Mouse (Mus musculus) ES-E14 (cell line): ENCODE data around the gene 2210010C04Rik. TPM values are rescaled to one million over a fixed set of nuclear protein-coding genes. Genes with fewer than 3 reads are reported as not detected.

ENCODE experiments used
- DNase-seq: peaks from one replicate; pipeline ENCODE4 v3.0.0-alpha.2; 2013; ENCODE audit warnings: low read depth, low spot score
- H3K27ac ChIP-seq: 2 replicates; pipeline ENCODE4 v1.5.1; 2012; ENCODE audit warnings: low read depth, mild to moderate bottlenecking, low read length, moderate library complexity, mixed read lengths; ENCODE audit not compliant: poor library complexity, insufficient read depth, severe bottlenecking
- H3K36me3 ChIP-seq: 2 replicates; pipeline ENCODE4 v1.6.1; 2012; ENCODE audit warnings: mild to moderate bottlenecking, low read length, moderate library complexity, mixed read lengths; ENCODE audit not compliant: control insufficient read depth, poor library complexity, insufficient read depth, severe bottlenecking
- H3K4me1 ChIP-seq, 2 experiments: fragments of 150-350 bp in 1 of 2; sonication (generic) in 1 of 2; 2 replicates each; pipeline ENCODE4 v1.6.1; 2012; ENCODE audit warnings: low read length in 2 of 2, mild to moderate bottlenecking in 1 of 2, mixed read lengths in 1 of 2; ENCODE audit not compliant: control insufficient read depth in 2 of 2, insufficient read depth in 2 of 2, poor library complexity in 1 of 2
- H3K4me3 ChIP-seq, 2 experiments: fragments of 150-350 bp in 1 of 2; sonication (generic) in 1 of 2; 2 replicates each; pipeline ENCODE4 v1.5.1; 2012; ENCODE audit warnings: low read length in 2 of 2, low read depth in 1 of 2, mild to moderate bottlenecking in 1 of 2, mixed read lengths in 1 of 2; ENCODE audit not compliant: insufficient read depth in 1 of 2, poor library complexity in 1 of 2, severe bottlenecking in 1 of 2
- H3K9ac ChIP-seq: 2 replicates; pipeline ENCODE4 v1.6.1; 2012; ENCODE audit warnings: low read depth, mild to moderate bottlenecking, low read length, mixed read lengths; ENCODE audit not compliant: poor library complexity, insufficient read depth, severe bottlenecking
- H3K9me3 ChIP-seq: fragments of 150-350 bp; sonication (generic); 2 replicates; pipeline ENCODE4 v1.6.1; 2012; ENCODE audit warnings: low read depth, mild to moderate bottlenecking, low read length; ENCODE audit not compliant: control insufficient read depth, insufficient read depth
- CHD2 ChIP-seq: IDR thresholded peaks from 2 replicates; pipeline ENCODE4 v1.6.1; 2014; ENCODE audit warnings: mild to moderate bottlenecking, low read depth, low read length, inconsistent platforms
- HCFC1 ChIP-seq: IDR thresholded peaks from 2 replicates; pipeline ENCODE4 v1.6.1; 2012; ENCODE audit warnings: low read length, inconsistent platforms, borderline replicate concordance; ENCODE audit not compliant: insufficient read depth
- MAFK ChIP-seq: IDR thresholded peaks from 2 replicates; pipeline ENCODE4 v1.6.1; 2014; ENCODE audit warnings: mild to moderate bottlenecking, low read depth, low read length, inconsistent platforms; ENCODE audit not compliant: insufficient read depth
- ZC3H11A ChIP-seq: IDR thresholded peaks from 2 replicates; pipeline ENCODE4 v1.6.1; 2012; ENCODE audit warnings: low read depth, mild to moderate bottlenecking, inconsistent platforms, low read length, borderline replicate concordance
- ZNF384 ChIP-seq: IDR thresholded peaks from 2 replicates; pipeline ENCODE4 v1.6.1; 2012; ENCODE audit warnings: low read depth, low read length, inconsistent platforms
- in situ Hi-C, 2 experiments: fragments of 600-800 bp; cut with MboI; formaldehyde crosslinking; loops; one replicate each; pipeline ENCODE4 v1.15.1; 2025; ENCODE audit warnings: low sequenced_read_pairs in 2 of 2, inconsistent platforms in 1 of 2; ENCODE audit not compliant: unreplicated experiment in 2 of 2
- total RNA-seq: library from RNA; depleted of rRNA; stranded (reverse); fragments of 300-350 nt; gene quantifications from 2 replicates; pipeline ENCODE4 v1.2.3, GENCODE M21; 2012

Gene 2210010C04Rik
- total RNA-seq, 1 experiment, result not detected

DNA sequence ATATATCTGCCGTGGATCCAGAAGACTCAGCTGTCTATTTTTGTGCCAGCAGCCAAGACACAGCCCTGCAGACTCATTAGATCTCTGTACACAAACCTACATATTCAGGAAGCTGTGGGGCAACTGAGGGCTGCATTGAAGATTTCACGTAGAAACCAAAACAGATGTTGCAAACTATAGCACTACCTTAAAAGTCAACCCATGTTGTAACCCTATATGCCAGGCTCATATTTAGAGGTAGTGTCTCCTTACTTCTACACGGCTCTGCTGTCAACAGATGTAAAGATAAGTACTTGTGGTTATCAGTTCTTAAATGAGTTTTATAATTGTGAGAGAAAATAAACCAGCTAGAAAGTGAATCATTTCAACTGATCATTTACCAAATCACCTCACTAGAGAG, 27.4 kb upstream of the 2210010C04Rik start:
- DNase-seq, result no peak
- H3K9me3 ChIP-seq, result no peaks in the 10 kb centered on the region
- in situ Hi-C loops, result no loop called here
- no peaks in the 10 kb centered on the region for H3K36me3 ChIP-seq
- H3K9ac ChIP-seq, result no peak overlapping the region
- H3K27ac ChIP-seq, result no peak overlapping the region
- no peak for TF ChIP-seq HCFC1
- no peak for TF ChIP-seq MAFK
- no peak for TF ChIP-seq ZNF384
- TF ChIP-seq CHD2, result no peak
- no peak for TF ChIP-seq ZC3H11A
- no peak overlapping the region for H3K4me3 ChIP-seq
- H3K4me1 ChIP-seq, result no peaks in the 10 kb centered on the region

DNA sequence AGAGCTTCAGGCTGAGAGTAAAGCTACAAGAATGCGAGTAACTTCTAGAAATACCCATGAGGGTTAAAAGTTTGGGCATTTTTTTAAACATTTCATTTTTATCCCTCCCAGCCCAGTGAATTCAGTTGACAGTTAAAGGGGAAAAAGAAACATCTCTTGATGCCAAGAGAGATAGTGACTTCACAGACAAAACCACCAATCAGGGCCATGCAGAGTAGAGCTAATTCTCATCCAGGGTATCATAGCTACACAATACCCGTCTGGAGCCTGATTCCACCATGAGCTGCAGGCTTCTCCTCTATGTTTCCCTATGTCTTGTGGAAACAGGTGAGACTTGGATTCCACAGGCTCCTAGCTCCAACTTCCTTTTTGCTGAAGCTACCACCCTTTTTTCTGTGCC, 26.8 kb upstream of the 2210010C04Rik start:
- Histone ChIP-seq H3K9me3 (no peaks in the 10 kb centered on the region), H3K4me1 (no peaks in the 10 kb centered on the region), H3K36me3 (no peaks in the 10 kb centered on the region), H3K4me3 (no peak overlapping the region), H3K9ac (no peak overlapping the region), H3K27ac (no peak overlapping the region)
- in situ Hi-C loops, result no loop called here
- TF ChIP-seq HCFC1, result no peak
- TF ChIP-seq CHD2, result no peak
- TF ChIP-seq ZNF384, result no peak
- TF ChIP-seq MAFK, result no peak
- TF ChIP-seq ZC3H11A, result no peak
- DNase-seq, result no peak

DNA sequence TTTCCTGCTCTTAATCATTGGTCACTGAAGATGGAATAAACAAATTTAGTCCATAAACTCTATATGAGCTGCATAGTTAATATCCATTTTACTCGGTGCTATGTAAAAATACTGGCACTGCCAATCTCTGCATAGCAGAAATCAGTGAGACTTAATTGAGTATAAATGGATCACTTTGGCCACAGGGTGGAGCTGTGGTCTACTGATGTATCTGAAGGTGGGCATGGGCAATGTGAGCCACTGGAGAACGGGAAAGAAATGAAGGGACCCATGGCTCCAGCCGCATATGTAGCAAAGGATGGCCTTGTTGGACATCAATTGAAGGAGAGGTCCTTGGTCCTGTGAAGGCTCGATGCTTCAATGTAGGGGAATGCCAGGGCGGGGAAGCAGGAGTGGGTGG, 25.8 kb upstream of the 2210010C04Rik start:
- TF ChIP-seq ZNF384, result no peak
- no peak for TF ChIP-seq HCFC1
- no peak for TF ChIP-seq MAFK
- TF ChIP-seq CHD2, result no peak
- no peak for TF ChIP-seq ZC3H11A
- H3K9me3 ChIP-seq, result no peaks in the 10 kb centered on the region
- H3K4me1 ChIP-seq, result no peaks in the 10 kb centered on the region
- in situ Hi-C loops, result no loop called here
- no peak overlapping the region for H3K27ac ChIP-seq
- H3K36me3 ChIP-seq, result no peaks in the 10 kb centered on the region
- no peak overlapping the region for H3K4me3 ChIP-seq
- H3K9ac ChIP-seq, result no peak overlapping the region
- no peak for DNase-seq

- no peak overlapping the region for H3K27ac ChIP-seq
- no peaks in the 10 kb centered on the region for H3K4me1 ChIP-seq
- H3K9me3 ChIP-seq, result no peaks in the 10 kb centered on the region
- H3K36me3 ChIP-seq, result no peaks in the 10 kb centered on the region
- TF ChIP-seq ZNF384, result no peak
- TF ChIP-seq MAFK, result no peak
- no peak for TF ChIP-seq HCFC1
- no peak for TF ChIP-seq ZC3H11A
- TF ChIP-seq CHD2, result no peak
- no peak overlapping the region for H3K4me3 ChIP-seq
- DNase-seq, result no peak
- in situ Hi-C loops, result no loop called here
- no peak overlapping the region for H3K9ac ChIP-seq
Measured at GRCm38 (mm10) chr6:41057653-41058052, 22.3 kb upstream of the 2210010C04Rik start.

DNA sequence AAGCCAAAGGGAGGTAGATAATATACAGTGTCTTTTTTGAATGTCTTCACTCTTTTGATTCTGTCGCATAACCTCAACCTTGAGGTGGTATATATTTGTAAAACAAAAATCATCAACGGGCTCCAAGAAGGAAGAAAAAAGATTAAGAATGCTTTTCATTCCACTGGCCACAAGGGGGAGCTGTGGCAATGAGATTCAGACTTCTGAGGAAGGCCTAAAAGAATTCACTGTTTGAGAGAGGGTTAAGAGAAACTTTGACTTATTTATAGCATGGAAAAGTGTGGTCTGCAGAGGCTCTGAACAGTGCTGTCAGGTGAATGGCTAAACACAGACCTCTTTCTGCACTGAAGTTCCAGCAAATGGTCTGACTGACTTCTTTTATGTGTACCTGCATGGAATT, 20.3 kb upstream of the 2210010C04Rik start:
- peak; percentile 31 for DNase-seq
- Histone ChIP-seq H3K4me1 (no peaks in the 10 kb centered on the region), H3K4me3 (no peak overlapping the region), H3K9ac (no peak overlapping the region), H3K27ac (no peak overlapping the region), H3K9me3 (no peaks in the 10 kb centered on the region), H3K36me3 (no peaks in the 10 kb centered on the region)
- TF ChIP-seq CHD2, result no peak
- no peak for TF ChIP-seq ZNF384
- TF ChIP-seq ZC3H11A, result no peak
- no peak for TF ChIP-seq MAFK
- no peak for TF ChIP-seq HCFC1
- in situ Hi-C loops, result no loop called here
